Mouse (Mus musculus): ENCODE measurements around the gene Pon3. TPM values are rescaled to one million over a fixed set of nuclear protein-coding genes. Genes with fewer than 3 reads are reported as not detected.
"Not testable (repeated sequence)": the region's sequence is repeated elsewhere in the genome, so short reads cannot be mapped to it uniquely, and the experiment has no call there.

The Pon3 gene
- polyA plus RNA-seq, 1 experiment from 2014 or later, result 3.7 TPM

GRCm38 (mm10) chr6:5234563-5234962, 21.5 kb downstream of the Pon3 start:
- no peak for ATAC-seq (ENCODE audit: low FRiP score, low TSS enrichment)
- DNase-seq, result no peak
- Histone ChIP-seq H3K36me3 (ENCODE audit: control insufficient read depth, insufficient read depth, low read length) (no peaks in the 10 kb centered on the region), H3K4me2 (ENCODE audit: low read length) (no peak overlapping the region), H3K4me1 (ENCODE audit: control insufficient read depth, insufficient read depth, low read length) (no peaks in the 10 kb centered on the region), H3K4me3 (replicated peaks; ENCODE audit: low read depth, low read length) (no peak overlapping the region), H3K9ac (replicated peaks; ENCODE audit: low read length) (no peak overlapping the region), H3K27me3 (ENCODE audit: control insufficient read depth, insufficient read depth, low read length) (no peaks in the 10 kb centered on the region), H3K9me3 (ENCODE audit: control insufficient read depth, low read length) (no peaks in the 10 kb centered on the region), H3K27ac (replicated peaks; ENCODE audit: low read depth, low read length) (no peak overlapping the region)
- WGBS, result 67% methylated on average over 3 of the region's 3 CpGs

DNA sequence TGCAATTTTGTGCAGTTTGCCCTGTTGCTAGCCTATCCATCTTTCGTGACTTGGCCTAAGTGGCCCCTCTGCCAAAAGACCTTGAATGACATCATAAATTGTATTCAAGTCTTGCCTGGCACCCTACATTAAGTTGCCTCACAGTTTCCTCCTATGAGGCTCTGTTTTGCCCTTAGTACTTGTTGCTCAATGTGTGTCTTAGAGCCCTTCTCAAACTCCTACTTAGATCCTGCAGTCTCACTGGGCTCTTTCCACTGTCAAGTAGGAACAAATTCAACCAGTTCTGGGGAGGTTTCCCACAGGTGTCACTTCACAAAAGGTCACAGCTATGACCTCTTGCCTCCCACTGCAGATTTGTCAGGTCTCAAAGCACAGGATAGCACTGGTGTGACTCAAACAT, 22.3 kb downstream of the Pon3 start:
- Histone ChIP-seq H3K4me1 (ENCODE audit: control insufficient read depth, insufficient read depth, low read length) (no peaks in the 10 kb centered on the region), H3K4me2 (ENCODE audit: low read length) (no peak overlapping the region), H3K9ac (replicated peaks; ENCODE audit: low read length) (no peak overlapping the region), H3K9me3 (ENCODE audit: control insufficient read depth, low read length) (no peaks in the 10 kb centered on the region), H3K27ac (replicated peaks; ENCODE audit: low read depth, low read length) (no peak overlapping the region), H3K4me3 (replicated peaks; ENCODE audit: low read depth, low read length) (no peak overlapping the region), H3K36me3 (ENCODE audit: control insufficient read depth, insufficient read depth, low read length) (no peaks in the 10 kb centered on the region), H3K27me3 (ENCODE audit: control insufficient read depth, insufficient read depth, low read length) (no peaks in the 10 kb centered on the region)
- no peak for ATAC-seq (ENCODE audit: low FRiP score, low TSS enrichment)
- no peak for DNase-seq
- WGBS, result 89% methylated on average over 1 of the region's 1 CpGs

DNA sequence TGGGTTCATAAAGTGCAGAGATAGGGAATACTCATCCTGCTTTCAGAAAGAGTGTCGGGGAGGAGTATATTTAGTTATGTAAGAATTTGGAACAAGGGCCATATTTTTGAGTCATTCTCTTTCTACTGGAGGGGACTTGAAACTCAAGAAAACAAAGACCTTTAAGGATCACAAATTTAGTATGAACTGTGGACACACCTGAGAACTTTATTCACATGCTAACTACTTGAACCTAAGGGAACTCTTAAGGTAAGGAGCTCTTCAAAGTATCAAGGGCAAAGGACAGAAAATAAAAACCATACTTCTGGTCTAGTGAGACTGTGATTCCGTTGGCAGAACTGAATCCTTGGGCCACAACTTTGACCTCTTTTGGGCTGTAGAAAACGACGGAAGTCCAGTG, 24.1 kb downstream of the Pon3 start:
- ATAC-seq (ENCODE audit: low FRiP score, low TSS enrichment), result no peak
- 92% methylated on average over 4 of the region's 4 CpGs for WGBS

DNA sequence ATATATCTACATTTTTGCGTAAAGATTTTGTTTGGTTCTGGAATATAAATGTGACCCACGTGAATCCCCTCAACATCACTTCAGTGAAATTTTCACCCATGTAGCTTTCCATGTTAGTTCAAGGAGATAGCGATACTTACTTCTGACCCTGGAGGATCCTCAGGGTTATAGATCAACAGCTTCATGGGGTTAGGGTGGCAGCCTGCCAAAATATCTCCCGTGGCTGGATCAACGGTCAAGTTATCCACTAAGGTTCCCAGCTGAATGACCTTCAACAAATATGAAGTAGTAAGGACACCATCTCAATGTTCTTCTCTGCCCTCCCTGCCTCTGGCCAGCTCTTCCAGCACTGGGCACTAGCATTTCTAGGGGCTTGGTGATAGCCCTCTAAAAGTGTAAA, 25.8 kb downstream of the Pon3 start:
- 96% methylated on average over 5 of the region's 5 CpGs for WGBS
- ATAC-seq (ENCODE audit: low FRiP score, low TSS enrichment), result no peak
- Histone ChIP-seq H3K4me2 (ENCODE audit: low read length) (no peak overlapping the region), H3K27ac (replicated peaks; ENCODE audit: low read depth, low read length) (no peak overlapping the region), H3K27me3 (ENCODE audit: control insufficient read depth, insufficient read depth, low read length) (no peaks in the 10 kb centered on the region), H3K9me3 (ENCODE audit: control insufficient read depth, low read length) (no peaks in the 10 kb centered on the region), H3K36me3 (ENCODE audit: control insufficient read depth, insufficient read depth, low read length) (no peaks in the 10 kb centered on the region), H3K4me1 (ENCODE audit: control insufficient read depth, insufficient read depth, low read length) (no peaks in the 10 kb centered on the region), H3K9ac (replicated peaks; ENCODE audit: low read length) (no peak overlapping the region), H3K4me3 (replicated peaks; ENCODE audit: low read depth, low read length) (no peak overlapping the region)
- DNase-seq, result no peak

More for the DNA sequence above, 24.1 kb downstream of the Pon3 start:
- no peaks in the 10 kb centered on the region for H3K4me1 ChIP-seq (ENCODE audit: control insufficient read depth, insufficient read depth, low read length)
- H3K9me3 ChIP-seq (ENCODE audit: control insufficient read depth, low read length), result no peaks in the 10 kb centered on the region
- no peak overlapping the region for H3K4me2 ChIP-seq (ENCODE audit: low read length)
- no peaks in the 10 kb centered on the region for H3K36me3 ChIP-seq (ENCODE audit: control insufficient read depth, insufficient read depth, low read length)
- no peak overlapping the region for H3K9ac ChIP-seq (replicated peaks; ENCODE audit: low read length)
- no peak overlapping the region for H3K27ac ChIP-seq (replicated peaks; ENCODE audit: low read depth, low read length)
- H3K27me3 ChIP-seq (ENCODE audit: control insufficient read depth, insufficient read depth, low read length), result no peaks in the 10 kb centered on the region
- no peak for DNase-seq
- no peak overlapping the region for H3K4me3 ChIP-seq (replicated peaks; ENCODE audit: low read depth, low read length)

DNA sequence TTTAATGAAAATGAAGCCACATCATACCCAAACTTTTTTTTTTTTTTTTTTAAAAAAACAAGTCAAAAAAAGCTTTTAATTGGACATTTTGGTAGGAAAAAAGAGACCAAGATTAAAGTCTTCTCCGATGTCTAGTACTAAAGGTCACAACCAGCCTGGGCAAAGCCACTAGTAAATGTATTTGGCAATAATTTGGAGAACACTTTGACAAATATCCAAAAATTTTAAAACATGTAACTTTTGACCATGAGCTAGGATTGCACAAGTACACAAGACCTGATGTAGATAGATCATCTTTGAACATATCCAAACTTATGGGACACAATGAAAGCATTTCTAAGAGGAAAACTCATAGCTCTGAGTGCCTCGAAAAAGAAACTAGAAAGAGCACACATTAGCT, 32.5 kb downstream of the Pon3 start:
- not testable (repeated sequence) for H3K27ac ChIP-seq (replicated peaks; ENCODE audit: low read depth, low read length); H3K9me3 ChIP-seq (ENCODE audit: control insufficient read depth, low read length); H3K27me3 ChIP-seq (ENCODE audit: control insufficient read depth, insufficient read depth, low read length); H3K4me1 ChIP-seq (ENCODE audit: control insufficient read depth, insufficient read depth, low read length); H3K4me2 ChIP-seq (ENCODE audit: low read length); H3K9ac ChIP-seq (replicated peaks; ENCODE audit: low read length); H3K4me3 ChIP-seq (replicated peaks; ENCODE audit: low read depth, low read length); DNase-seq; H3K36me3 ChIP-seq (ENCODE audit: control insufficient read depth, insufficient read depth, low read length); ATAC-seq (ENCODE audit: low FRiP score, low TSS enrichment)
- 93% methylated on average over 2 of the region's 2 CpGs for WGBS

GRCm38 (mm10) chr6:5222080-5222479, 34.0 kb downstream of the Pon3 start:
- WGBS, result 65% methylated on average over 3 of the region's 3 CpGs
- Histone ChIP-seq H3K4me1 (ENCODE audit: control insufficient read depth, insufficient read depth, low read length) (no peaks in the 10 kb centered on the region), H3K36me3 (ENCODE audit: control insufficient read depth, insufficient read depth, low read length) (no peaks in the 10 kb centered on the region), H3K9ac (replicated peaks; ENCODE audit: low read length) (no peak overlapping the region), H3K27me3 (ENCODE audit: control insufficient read depth, insufficient read depth, low read length) (no peaks in the 10 kb centered on the region), H3K4me2 (ENCODE audit: low read length) (no peak overlapping the region), H3K9me3 (ENCODE audit: control insufficient read depth, low read length) (no peaks in the 10 kb centered on the region), H3K27ac (replicated peaks; ENCODE audit: low read depth, low read length) (no peak overlapping the region), H3K4me3 (replicated peaks; ENCODE audit: low read depth, low read length) (no peak overlapping the region)
- ATAC-seq (ENCODE audit: low FRiP score, low TSS enrichment) (no peak), DNase-seq (no peak)

DNA sequence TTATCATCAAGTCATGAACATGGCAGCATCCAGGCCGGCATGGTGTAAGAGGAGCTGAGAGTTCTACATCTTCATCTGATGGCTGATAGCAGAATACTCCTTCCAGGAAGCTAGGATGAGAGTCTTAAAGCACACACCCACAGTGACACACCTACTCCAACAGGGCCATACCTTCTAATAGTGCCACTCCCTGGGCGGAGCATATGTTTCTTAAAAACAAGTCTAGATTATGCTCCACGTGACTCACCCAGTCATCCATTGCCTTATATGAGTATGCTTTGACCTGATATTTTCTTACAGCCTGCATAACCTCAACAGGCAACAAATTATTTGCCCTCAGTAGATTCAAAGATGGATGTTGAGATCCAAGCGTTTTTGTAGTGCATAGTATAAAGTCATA, 37.9 kb downstream of the Pon3 start:
- Histone ChIP-seq H3K27me3 (ENCODE audit: control insufficient read depth, insufficient read depth, low read length) (no peaks in the 10 kb centered on the region), H3K9ac (replicated peaks; ENCODE audit: low read length) (no peak overlapping the region), H3K27ac (replicated peaks; ENCODE audit: low read depth, low read length) (no peak overlapping the region), H3K4me3 (replicated peaks; ENCODE audit: low read depth, low read length) (no peak overlapping the region), H3K9me3 (ENCODE audit: control insufficient read depth, low read length) (no peaks in the 10 kb centered on the region), H3K4me1 (ENCODE audit: control insufficient read depth, insufficient read depth, low read length) (no peaks in the 10 kb centered on the region), H3K4me2 (ENCODE audit: low read length) (no peak overlapping the region), H3K36me3 (ENCODE audit: control insufficient read depth, insufficient read depth, low read length) (no peaks in the 10 kb centered on the region)
- DNase-seq, result no peak
- 93% methylated on average over 4 of the region's 4 CpGs for WGBS
- ATAC-seq (ENCODE audit: low FRiP score, low TSS enrichment), result no peak

GRCm38 (mm10) chr6:5207817-5208216, 48.3 kb downstream of the Pon3 start:
- ATAC-seq (ENCODE audit: low FRiP score, low TSS enrichment), result no peak
- Histone ChIP-seq H3K4me2 (ENCODE audit: low read length) (no peak overlapping the region), H3K36me3 (ENCODE audit: control insufficient read depth, insufficient read depth, low read length) (no peaks in the 10 kb centered on the region), H3K9ac (replicated peaks; ENCODE audit: low read length) (no peak overlapping the region), H3K9me3 (ENCODE audit: control insufficient read depth, low read length) (no peaks in the 10 kb centered on the region), H3K4me3 (replicated peaks; ENCODE audit: low read depth, low read length) (no peak overlapping the region), H3K27me3 (ENCODE audit: control insufficient read depth, insufficient read depth, low read length) (no peaks in the 10 kb centered on the region), H3K4me1 (ENCODE audit: control insufficient read depth, insufficient read depth, low read length) (no peaks in the 10 kb centered on the region), H3K27ac (replicated peaks; ENCODE audit: low read depth, low read length) (no peak overlapping the region)
- no peak for DNase-seq
- 82% methylated on average over 2 of the region's 2 CpGs for WGBS

DNA sequence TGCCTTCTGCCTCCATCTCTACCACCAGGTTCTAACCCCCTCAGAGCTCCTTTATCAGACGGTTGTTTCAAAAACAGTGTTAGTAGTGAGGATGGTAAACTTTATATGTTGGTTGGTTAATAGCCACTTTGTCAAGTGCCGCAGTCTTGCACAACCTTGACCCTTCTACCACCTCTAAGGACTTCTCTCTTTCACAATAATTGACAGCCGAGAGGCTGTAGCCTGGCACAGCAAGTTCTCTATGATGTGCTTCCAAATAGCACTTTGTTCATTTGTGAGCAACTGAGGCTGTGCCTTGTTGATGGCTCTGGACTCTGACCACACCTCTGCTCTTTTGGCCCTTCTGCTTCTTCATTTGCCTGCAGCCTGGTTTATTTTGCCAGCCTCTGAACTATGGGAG, 56.2 kb downstream of the Pon3 start:
- no peak overlapping the region for H3K4me3 ChIP-seq (replicated peaks; ENCODE audit: low read depth, low read length)
- H3K4me1 ChIP-seq (ENCODE audit: control insufficient read depth, insufficient read depth, low read length), result no peaks in the 10 kb centered on the region
- 94% methylated on average over 3 of the region's 3 CpGs for WGBS
- ATAC-seq (ENCODE audit: low FRiP score, low TSS enrichment) (no peak), DNase-seq (no peak)
- H3K4me2 ChIP-seq (ENCODE audit: low read length), result no peak overlapping the region
- H3K9ac ChIP-seq (replicated peaks; ENCODE audit: low read length), result no peak overlapping the region
- no peaks in the 10 kb centered on the region for H3K9me3 ChIP-seq (ENCODE audit: control insufficient read depth, low read length)
- H3K27ac ChIP-seq (replicated peaks; ENCODE audit: low read depth, low read length), result no peak overlapping the region
- no peaks in the 10 kb centered on the region for H3K27me3 ChIP-seq (ENCODE audit: control insufficient read depth, insufficient read depth, low read length)
- no peaks in the 10 kb centered on the region for H3K36me3 ChIP-seq (ENCODE audit: control insufficient read depth, insufficient read depth, low read length)
